Mouse (Mus musculus): Measurements from ENCODE around the gene Skil.
A peak's percentile ranks its signal among the peaks of the same experiment; 100 is the strongest.

The Skil gene

GRCm38 (mm10) chr3:31083507-31084245 is 11.2 kb upstream of the Skil start:
- DNase-seq (ENCODE audit: low read depth): peak; percentile 28

DNA sequence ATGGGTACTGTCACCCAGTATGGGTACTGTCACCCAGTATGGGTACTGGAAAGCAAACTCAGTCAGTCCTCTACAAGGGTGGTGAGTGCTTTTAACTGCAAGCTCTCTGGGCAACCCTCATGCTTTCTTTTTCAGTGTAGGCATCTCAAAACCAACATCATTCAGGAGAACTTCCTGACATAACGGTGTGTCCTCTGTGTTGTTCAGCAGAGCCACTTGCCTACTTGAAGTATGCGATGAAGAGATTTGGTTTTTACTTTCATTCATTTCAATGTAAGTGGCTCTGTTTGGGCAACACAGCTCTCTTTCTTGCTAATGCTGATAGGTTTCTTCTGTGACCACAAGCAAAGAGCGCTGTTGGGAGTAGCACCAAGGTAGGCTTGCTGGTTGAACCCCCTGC is 9.9 kb upstream of the Skil start:
- DNase-seq (ENCODE audit: low read depth): no peak

- DNase-seq (ENCODE audit: low read depth): no peak
These were observed 5.8 kb upstream of the Skil start for GRCm38 (mm10) chr3:31088789-31089775.

DNA sequence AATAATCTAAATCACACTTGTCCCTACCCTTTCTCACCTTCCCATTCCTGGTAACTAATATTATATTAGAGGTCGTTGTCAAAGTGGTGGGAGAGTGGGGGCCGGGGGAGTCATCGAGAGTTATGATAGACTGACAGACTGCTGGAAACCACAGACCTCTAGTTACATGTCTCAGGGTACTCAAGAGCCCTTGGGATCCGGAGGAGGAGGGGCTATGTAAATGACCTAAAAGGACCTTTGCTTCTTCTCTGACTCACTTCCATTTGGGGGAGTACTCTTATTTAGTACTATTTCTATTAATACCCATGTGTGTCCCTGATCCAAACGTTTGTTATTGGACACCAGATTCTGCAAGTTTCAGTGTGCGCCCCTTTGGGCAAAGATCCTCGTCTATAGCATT is 4.9 kb upstream of the Skil start:
- DNase-seq (ENCODE audit: low read depth): no peak

DNA sequence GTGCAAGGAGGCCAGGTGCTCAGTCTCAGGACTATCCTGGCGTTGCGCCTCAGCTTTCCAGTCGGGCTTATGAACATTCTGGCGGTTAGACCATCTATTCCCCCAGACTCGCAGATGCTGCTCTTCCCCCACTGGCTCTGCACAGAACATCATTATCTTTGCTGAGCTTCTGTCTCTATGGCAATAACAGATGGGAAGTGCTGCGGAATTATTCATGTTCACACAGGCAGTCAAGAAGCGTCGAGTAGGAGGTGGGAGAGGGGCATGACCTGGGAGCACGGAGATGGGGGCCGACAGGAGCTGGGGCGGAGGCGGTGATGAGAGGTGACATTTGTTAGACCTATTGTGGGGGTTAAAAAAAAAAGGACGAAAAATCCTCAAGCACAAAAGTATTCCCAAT is 1.7 kb upstream of the Skil start:
- DNase-seq (ENCODE audit: low read depth): peak; percentile 14

DNA sequence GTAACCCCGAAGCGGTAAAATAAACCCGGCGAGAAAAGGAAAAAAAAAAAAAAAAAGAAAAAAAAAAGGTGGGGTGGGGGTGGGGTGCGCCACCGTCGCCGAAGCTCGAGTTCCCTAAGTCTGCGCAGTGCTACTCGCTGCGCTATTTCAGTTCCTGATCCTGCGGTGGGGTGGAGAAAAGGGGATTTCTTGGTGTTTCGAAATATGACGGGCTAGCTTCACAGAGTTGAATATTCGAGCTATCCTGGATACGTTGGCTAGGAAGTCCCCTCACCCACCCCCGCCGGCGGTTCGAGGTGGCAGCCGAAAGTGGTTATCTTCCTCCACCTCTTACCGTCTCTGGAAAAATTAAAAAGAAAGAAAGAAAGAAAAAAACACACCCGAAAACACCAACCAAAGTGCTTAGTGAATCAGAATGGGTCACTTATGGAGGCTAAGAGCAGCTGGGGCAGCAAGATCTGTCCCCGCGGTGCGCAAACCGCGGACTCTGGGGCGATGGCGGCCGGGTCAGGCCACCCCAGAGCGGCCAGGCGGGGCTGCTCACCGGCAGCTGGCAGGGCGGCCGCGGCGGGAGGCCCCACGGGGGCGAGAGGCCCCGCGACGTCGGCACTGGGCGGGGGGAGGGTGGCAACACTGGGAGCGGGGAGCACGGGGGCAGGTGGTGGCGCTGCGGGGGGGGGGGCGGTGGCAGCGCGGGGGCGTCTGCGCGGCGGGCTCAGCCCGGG is 1.1 kb upstream of the Skil start:
- DNase-seq (ENCODE audit: low read depth): peak; percentile 76

DNA sequence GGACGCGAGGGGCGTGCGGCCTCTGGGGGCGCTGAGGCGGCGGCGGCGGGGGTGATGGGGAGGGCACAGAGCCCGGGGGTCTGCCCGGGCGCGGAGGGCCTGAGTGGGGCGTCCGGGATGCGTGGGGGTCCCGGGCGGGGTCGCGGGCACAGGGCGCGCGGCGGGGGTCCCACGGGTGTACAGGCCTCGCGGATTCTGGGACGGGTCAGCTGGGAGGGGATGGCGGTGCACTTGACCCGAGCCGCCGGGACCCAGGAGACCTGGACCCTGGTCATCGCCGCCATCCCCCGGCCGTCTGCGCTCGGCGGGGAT is 277 bp downstream of the Skil start:
- no peak for DNase-seq (ENCODE audit: low read depth)

GRCm38 (mm10) chr3:31095491-31096154 is 765 bp downstream of the Skil start:
- peak; percentile 54 for DNase-seq (ENCODE audit: low read depth)

- peak; percentile 63 for DNase-seq (ENCODE audit: low read depth)
These were observed 1.6 kb downstream of the Skil start for GRCm38 (mm10) chr3:31096155-31097101.

- peak; percentile 61 for DNase-seq (ENCODE audit: low read depth)
These were observed 2.4 kb downstream of the Skil start for GRCm38 (mm10) chr3:31097102-31097720.

- no peak for DNase-seq (ENCODE audit: low read depth)
These were observed 3.1 kb downstream of the Skil start for GRCm38 (mm10) chr3:31097976-31098375.

- DNase-seq (ENCODE audit: low read depth): no peak
These were observed 3.7 kb downstream of the Skil start for GRCm38 (mm10) chr3:31098556-31098955.

DNA sequence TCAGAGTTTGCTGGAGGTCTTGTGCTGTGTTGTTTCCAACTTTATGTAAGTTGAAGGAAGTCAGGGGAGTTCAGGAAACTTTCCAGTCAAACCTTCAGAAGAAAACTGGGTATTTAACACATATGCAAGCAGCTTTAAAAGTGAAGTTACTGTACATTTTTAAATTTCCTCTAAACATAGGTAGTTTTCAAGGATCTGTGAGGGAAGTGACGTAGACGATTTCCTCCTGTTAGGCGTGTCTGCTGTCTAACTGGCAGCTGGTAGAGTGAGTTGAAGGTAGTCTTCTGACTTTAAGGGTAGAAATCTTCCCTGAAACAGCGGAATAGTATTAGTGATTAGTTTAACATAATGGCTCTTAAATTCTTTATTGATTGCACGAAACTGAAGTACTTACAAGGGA is 5.2 kb downstream of the Skil start:
- no peak for DNase-seq (ENCODE audit: low read depth)

DNA sequence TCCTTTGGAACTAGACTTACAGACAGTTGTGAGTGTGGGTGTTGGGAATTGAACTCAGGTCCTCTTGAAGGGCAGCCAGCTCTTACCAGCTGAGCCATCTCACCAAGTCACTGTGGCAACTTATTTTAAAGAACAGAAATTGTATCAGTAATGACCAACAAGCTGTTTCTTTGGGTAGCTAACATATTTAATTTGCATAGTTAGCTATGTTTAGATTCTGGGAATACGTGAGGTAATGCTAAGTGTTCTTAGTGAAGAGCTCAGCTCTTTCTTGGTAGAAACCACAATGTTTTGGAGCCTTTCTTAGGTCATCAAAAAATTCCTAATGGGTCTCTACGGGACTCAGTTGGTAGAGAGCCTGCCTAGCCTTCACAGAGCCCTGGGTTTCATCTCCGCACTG is 5.9 kb downstream of the Skil start:
- DNase-seq (ENCODE audit: low read depth): no peak

- peak; percentile 56 for DNase-seq (ENCODE audit: low read depth)
These were observed 10.1 kb downstream of the Skil start for GRCm38 (mm10) chr3:31104936-31105335.

DNA sequence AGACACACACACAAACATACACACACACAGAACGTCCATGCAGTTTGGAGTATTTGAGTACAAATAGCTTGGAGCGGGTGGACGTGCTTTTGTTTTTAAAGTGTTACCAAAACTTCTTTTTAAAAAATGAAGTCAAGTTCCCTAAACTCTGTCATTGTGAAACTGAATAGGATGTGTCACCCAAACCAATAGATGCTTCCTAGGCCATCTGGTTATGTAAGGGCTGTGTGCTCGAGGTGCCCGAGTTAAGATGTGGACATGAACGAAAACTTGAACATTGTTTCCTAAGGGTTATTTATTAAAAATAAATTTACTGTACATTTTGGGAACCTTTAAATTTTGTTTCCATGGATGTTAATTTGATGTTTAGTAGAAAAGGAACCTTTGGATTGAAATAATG is 11.7 kb downstream of the Skil start:
- DNase-seq (ENCODE audit: low read depth): no peak

DNA sequence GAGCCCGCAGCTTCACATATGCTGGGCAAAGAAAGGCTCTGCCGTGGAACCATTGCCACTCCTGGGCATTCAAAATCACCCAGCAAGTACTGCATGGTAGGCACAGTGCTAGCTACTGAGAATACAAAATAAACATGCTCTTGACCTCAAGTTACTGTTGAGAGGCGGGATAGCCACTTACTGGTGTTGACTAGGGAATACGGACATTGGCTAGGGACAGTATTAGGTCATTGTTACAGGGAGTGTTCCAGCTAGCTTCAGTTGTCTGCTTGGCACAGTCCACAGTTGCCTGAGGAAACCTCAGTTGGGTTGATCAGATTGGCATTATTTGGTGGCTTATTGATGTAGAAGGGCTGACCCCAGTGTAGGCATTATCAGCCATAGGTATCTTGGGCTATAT is 12.8 kb downstream of the Skil start:
- no peak for DNase-seq (ENCODE audit: low read depth)

GRCm38 (mm10) chr3:31109108-31109507 is 14.2 kb downstream of the Skil start:
- DNase-seq (ENCODE audit: low read depth): peak; percentile 86

DNA sequence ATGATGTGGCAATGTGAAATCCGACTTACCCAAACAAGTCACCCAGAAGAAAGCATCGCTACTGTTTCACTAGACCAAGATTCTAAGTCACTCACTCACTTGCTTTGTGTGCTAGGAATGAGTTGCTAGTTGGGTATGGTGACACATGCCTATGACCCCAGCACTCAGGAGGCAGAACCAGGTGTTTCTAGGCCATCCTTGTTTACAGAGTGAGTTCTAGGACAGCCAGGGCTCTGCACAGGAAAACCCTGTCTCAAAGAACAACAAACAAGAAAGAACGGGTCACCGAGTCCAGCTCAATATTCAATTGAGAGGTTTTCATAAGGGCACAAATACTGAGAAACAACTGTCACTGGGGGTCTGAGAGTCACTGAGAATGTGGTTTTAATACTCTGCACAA is 28.2 kb downstream of the Skil start:
- DNase-seq (ENCODE audit: low read depth): no peak

GRCm38 (mm10) chr3:31126303-31126702 is 31.4 kb downstream of the Skil start:
- no peak for DNase-seq (ENCODE audit: low read depth)

All from NIH3T3 (cell line).